ENCODE assay signal across 8 mouse cellular contexts in the genomic region with DNA sequence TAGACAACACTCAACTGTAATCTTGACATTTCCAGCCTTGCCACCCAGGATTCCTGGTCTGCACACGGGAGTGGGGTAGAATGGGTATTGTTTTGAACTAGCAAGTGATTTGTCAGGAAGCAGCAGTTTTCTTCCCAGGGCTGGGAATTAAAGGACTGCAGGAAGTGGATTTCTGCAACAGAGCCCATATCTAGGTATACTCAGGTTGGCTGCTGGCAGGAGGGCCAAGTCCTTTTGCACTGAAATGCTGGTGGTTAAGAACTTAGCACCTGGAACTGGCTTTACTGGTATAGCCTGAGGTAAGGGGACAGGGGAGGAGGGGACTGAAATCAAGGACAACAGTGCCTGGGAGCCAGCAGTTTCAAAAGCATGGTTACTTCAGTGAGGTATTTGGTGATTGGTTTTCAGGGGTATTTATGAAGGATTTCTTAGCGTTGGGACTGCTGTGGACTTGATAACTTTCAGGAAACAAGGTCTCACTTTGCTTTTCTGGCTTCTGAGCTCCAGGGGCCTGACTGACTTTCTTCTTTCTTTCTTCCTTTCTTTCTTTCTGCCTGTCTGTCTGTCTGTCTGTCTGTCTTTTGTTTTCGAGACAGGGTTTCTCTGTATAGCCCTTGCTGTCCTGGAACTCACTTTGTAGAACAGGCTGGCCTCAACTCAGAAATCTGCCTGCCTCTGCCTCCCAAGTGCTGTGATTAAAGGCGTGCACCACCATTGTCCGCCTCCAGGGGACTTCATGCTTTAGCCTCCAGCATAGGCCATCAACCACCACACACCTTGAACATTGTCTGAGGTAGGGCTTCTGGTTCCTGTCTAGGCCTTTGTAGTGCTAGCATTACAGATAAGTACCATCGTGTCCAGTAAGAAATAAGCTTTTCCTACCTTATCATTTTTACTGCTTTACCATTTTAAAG. TPM values are rescaled to one million over a fixed set of nuclear protein-coding genes. Genes with fewer than 3 reads are reported as not detected.
DNase-seq lines count a peak whose midpoint lies in the region; ATAC-seq and TF ChIP-seq lines count a peak whose summit lies in the region.
"Had no signal": no experiment of that assay in that cellular context is flagged by ENCODE, and none has a peak within 500 bp of the region (broad histone marks: within the 10 kb centered on the region; RNA-seq: fewer than 3 reads in every experiment).

No protein-coding gene starts in this region.

- WGBS in forebrain, postnatal 0 days: 61% methylated on average over 6 of the region's 6 CpGs
- 42% methylated on average over 6 of the region's 6 CpGs for WGBS in liver, embryonic 16.5 days (ENCODE audit: insufficient replicate concordance)

- H3K4me3 ChIP-seq in forebrain, postnatal 0 days (ENCODE audit: low read depth, low read length): no peak overlapping the region
- no peak overlapping the region; the same call in 1 of the 2 replicates for H3K4me3 ChIP-seq in liver, embryonic 16.5 days (ENCODE audit: low read depth, low read length)

- ATAC-seq in forebrain, postnatal 0 days: no peak
- no peak for ATAC-seq in liver, embryonic 16.5 days (ENCODE audit: low read depth)

- H3K27me3 ChIP-seq in forebrain, postnatal 0 days (ENCODE audit: insufficient read depth, low read length): no peaks in the 10 kb centered on the region
- H3K27me3 ChIP-seq in liver, embryonic 16.5 days (ENCODE audit: control insufficient read depth, insufficient read depth, low read depth, low read length): no peaks in the 10 kb centered on the region

- H3K27ac ChIP-seq in forebrain, postnatal 0 days (ENCODE audit: low read depth, low read length): no peak overlapping the region
- H3K27ac ChIP-seq in liver, embryonic 16.5 days (ENCODE audit: low read length): peak overlapping the region; percentile 49

- no peak overlapping the region for H3K4me2 ChIP-seq in forebrain, postnatal 0 days (ENCODE audit: low read depth)
- H3K4me2 ChIP-seq in liver, embryonic 16.5 days (ENCODE audit: low read depth, low read length): peak overlapping the region; percentile 89

- no peak overlapping the region for H3K9ac ChIP-seq in forebrain, postnatal 0 days
- H3K9ac ChIP-seq in liver, embryonic 16.5 days (ENCODE audit: low read depth, low read length): no peak overlapping the region

- H3K4me1 ChIP-seq in forebrain, postnatal 0 days (ENCODE audit: insufficient read depth): peaks cover 4% of the 10 kb centered on the region; the same call in 1 of the 2 replicates
- H3K4me1 ChIP-seq in liver, embryonic 16.5 days (ENCODE audit: control insufficient read depth, low read depth, low read length): peaks cover 32% of the 10 kb centered on the region

- H3K36me3 ChIP-seq in forebrain, postnatal 0 days (ENCODE audit: insufficient read depth): peaks cover 34% of the 10 kb centered on the region
- peaks cover 30% of the 10 kb centered on the region for H3K36me3 ChIP-seq in liver, embryonic 16.5 days (ENCODE audit: control insufficient read depth, insufficient read depth)

- DNase-seq in B cell, adult 2 months: peak; percentile 46 to 50
- DNase-seq in ES-CJ7 (ENCODE audit: low read depth, low spot score): peak; percentile 86
- DNase-seq in forebrain, postnatal 0 days: no peak
- DNase-seq in spleen, adult 12 weeks (ENCODE audit: low spot score): no peak
- DNase-seq in frontal cortex, postnatal 14 days (ENCODE audit: low spot score in 2 of 2): no peak
- DNase-seq in gastrocnemius, adult 8-10 months (ENCODE audit: low spot score in 2 of 2): no peak
- DNase-seq: heart, postnatal 4 days had no signal

- peak; percentile 42 for TF ChIP-seq CTCF in forebrain, postnatal 0 days (IDR thresholded peaks at IDR 0.05; ENCODE audit: low read depth)

- no peaks in the 10 kb centered on the region for H3K9me3 ChIP-seq in forebrain, postnatal 0 days (ENCODE audit: low read length)
- no peaks in the 10 kb centered on the region for H3K9me3 ChIP-seq in liver, embryonic 16.5 days (replicated peaks; ENCODE audit: control insufficient read depth, low read length)

RNA-seq across cellular contexts. Expression of a gene that starts 4.8 kb away (rescaled TPM):
- 449 and 763 TPM in 2 replicates for total RNA-seq in forebrain, postnatal 0 days (2014; rRNA removed)
- 491 and 597 TPM in 2 replicates for polyA plus RNA-seq in forebrain, postnatal 0 days (2015; fragmentation: Nextera tagmentation; extraction: Ambion mirVana)
- 335 and 378 TPM in 2 replicates for polyA plus RNA-seq in liver, embryonic 16.5 days (2015; fragmentation: Nextera tagmentation; extraction: Ambion mirVana)
- 100 to 1,000 TPM; 270 to 356 (median 296) TPM for total RNA-seq in gastrocnemius, adult 8-10 months (2022)

RNA-seq across cellular contexts. Expression of a gene that starts 36.4 kb away (rescaled TPM):
- total RNA-seq in forebrain, postnatal 0 days (2014; rRNA removed): 3.6 and 5.5 TPM in 2 replicates
- 3.6 and 3.7 TPM in 2 replicates for polyA plus RNA-seq in forebrain, postnatal 0 days (2015; fragmentation: Nextera tagmentation; extraction: Ambion mirVana)
- 0.05 TPM in 1 of 2 replicates, not detected in the other for polyA plus RNA-seq in liver, embryonic 16.5 days (2015; fragmentation: Nextera tagmentation; extraction: Ambion mirVana)
- not detected for total RNA-seq in gastrocnemius, adult 8-10 months (2022)

Comparison
In these comparisons a context has a peak if more than half of its experiments do, and no peak if none do; other contexts are left out.
1. DNase-seq: peak in B cell, adult 2 months (2 of 2) and ES-CJ7 (single experiment); none in forebrain, postnatal 0 days (single experiment), spleen, adult 12 weeks (single experiment), frontal cortex, postnatal 14 days (0 of 2) and gastrocnemius, adult 8-10 months (0 of 2).